Mouse (Mus musculus) heart, postnatal 36 days (tissue): ENCODE results near the gene Trp53rka. TPM values are rescaled to one million over a fixed set of nuclear protein-coding genes. Genes with fewer than 3 reads are reported as not detected.

ENCODE experiments used
- DNase-seq, 2 experiments: peaks; one replicate each; pipeline ENCODE4 v3.0.0; 2021 to 2022
- intact Hi-C: fragments of 180-260 bp; cut with DNase I; formaldehyde crosslinking; loops from one replicate; pipeline ENCODE4 v1.15.1; 2025
- total RNA-seq, 2 experiments: library from RNA; stranded (reverse); gene quantifications; 2 replicates each; pipeline ENCODE4 v1.2.3; 2021

Trp53rka gene
- total RNA-seq, 2 experiments from 2014 or later = 9.3 to 9.7 TPM

DNA sequence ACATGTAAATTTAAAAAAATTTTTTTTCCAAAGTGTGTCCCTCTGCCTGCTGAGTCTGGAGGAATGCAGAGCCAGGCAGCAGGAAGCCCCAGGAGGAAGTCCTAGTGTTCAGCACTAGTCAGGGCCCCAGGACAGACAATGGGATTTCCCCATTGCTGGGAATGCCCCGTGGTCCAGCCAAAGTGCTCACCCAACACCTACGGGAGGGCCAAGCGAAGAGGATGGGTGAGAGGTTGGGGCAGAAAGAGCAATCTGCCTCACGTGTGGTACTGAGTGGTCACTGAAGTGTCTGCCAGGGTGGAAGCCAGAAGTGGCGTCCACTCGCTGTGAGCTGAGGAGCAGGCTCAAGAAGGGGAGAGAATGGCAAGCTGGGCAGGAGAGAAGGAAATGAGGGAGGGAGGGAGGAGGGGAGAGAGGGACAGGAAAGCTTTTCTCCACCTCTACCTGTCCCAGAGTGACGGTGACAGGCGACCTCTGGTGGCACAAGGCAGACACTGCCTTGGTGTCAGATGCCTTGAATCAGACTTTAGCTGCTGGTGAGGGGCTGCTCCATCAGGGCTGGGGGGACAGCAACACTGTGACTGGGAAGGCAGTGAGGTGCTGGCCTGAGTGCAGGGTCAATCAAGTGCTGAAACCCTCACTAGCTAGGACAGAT is 6.1 kb downstream of the Trp53rka start:
- DNase-seq = peak; percentile 43 to 45
- intact Hi-C loops = loop anchor here (1.0 to 10.0 kb wide), 3 partner anchors 96 to 522 kb away; partner anchors contain the start of gene Slc12a5

DNA sequence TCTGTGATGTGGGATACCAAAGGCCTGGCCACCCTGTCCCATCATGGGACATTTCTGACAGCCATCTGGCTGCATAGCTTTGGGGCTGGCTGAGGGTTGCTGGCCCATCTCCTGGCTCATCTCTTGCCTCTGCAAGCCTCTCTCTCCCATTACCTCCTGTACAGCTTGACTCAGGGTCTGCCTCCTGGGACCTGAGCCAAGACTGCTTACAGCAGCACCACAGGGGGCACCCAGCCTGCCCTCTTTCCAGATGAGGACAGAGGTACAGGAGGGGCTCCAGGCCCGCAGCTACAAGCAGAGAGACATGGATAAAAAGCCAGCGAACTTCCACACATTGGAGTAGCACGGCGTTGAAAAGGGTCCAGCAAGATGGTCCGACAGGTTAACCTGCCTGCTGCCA is 6.7 kb downstream of the Trp53rka start:
- intact Hi-C loops = loop anchor here (2.0 to 10.0 kb wide), 2 partner anchors 96 to 522 kb away; partner anchors contain the start of gene Slc12a5
- DNase-seq = no peak

DNA sequence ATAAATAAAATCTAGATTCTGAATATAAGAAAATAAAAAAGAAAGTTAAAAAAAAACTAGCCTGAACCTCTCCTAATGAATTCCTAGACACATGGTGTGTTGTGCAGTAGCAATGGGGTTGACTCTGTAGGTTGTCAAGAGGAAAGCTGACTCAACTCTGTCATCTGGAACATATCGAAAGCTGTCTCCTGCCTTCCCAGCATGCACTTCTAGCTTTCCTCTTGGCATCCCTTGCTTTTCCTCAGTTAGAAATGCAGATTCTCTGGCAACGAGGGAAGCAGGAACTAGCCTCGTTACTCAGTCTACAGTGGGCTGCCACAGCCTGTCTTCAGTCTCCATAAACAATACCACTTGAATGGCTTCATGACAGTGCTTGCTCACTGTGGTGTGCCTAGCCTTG is 7.3 kb downstream of the Trp53rka start:
- intact Hi-C loops = loop anchor here (2.0 to 10.0 kb wide), 2 partner anchors 95 to 521 kb away; partner anchors contain the start of gene Slc12a5
- DNase-seq = no peak

DNA sequence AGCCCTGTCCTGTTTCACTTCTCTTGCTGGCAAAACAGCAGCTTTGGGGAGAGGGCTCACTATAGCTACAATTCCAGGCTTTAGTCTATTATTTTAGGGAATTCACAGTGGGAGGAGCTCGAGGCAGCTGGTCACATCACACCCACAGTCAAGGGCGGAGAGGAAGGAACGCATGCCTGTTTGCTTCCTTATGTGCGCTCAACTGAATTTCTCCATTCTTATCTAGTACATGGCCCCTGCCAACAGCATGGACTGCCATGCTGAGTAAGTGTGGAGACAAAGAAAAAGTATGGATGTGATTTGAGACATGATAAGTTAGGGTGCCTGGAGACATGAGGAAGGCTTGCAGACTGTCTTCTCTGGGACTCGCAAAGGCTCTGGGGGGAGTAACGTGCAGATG is 9.0 kb downstream of the Trp53rka start:
- intact Hi-C loops = loop anchor here (10.0 kb wide), 1 partner anchor 519 kb away; the partner anchor contains the start of gene Slc12a5
- DNase-seq = no peak

DNA sequence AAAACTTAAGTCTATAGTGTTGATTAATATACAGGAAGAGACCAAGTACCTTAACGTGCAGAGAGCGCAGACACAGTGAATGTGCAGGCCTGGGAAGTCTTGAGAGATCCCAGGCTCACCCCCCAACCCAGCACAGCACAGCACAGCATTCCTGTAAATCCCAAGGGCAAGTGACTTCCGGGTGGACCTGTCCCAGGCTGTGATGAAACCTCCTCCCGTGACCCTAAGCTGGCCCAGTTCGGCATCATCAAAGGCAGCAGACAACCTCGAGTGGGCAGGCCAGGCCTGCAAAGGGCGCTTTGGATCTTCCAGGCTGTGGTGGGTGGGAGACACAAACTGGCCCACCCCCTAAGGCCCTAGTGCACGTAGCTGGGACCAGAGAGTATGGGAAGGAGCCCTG is 11.1 kb downstream of the Trp53rka start:
- intact Hi-C loops = loop anchor here (10.0 kb wide), 1 partner anchor 517 kb away; the partner anchor contains the start of gene Slc12a5
- DNase-seq = no peak

DNA sequence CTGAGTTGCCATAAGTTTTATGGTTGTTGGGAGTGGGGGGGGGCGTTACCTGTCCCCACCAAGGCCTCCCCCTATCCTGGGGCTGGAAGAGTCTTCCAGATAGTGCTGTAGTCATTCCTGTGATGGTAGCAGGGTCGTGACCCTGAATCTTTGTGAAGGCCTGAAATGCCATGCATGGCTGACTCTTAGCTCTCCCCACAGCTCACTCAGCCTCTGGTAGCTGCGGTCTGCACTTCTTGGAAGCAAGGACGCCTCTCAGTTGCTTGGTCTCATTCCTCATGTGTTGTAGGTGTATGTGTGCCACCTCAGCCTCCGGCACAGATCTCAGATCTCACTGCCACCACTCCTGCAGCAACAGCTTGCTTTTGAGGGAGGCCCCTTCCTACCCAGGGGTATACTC is 17.3 kb downstream of the Trp53rka start:
- intact Hi-C loops = no loop called here
- no peak for DNase-seq

DNA sequence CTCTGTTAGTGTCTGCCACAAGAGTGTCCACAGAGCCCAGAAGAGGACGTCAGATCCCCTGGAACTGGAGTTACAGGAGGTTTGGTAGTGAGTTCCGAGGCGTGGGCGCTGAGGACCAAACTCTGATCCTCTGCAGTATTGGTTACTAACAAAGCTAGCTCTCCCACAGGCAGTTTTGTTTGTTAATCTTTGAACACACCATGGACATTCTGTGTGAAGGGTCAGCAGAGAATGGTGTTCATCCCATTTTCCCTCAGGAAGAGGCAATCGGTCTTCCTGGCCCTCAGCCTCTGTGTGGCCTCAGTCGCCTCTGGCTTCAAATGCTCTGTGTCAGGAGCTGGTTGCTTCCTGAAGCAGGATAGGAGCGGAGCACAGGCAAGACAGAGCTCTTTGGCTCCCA is 17.7 kb downstream of the Trp53rka start:
- DNase-seq = no peak
- intact Hi-C loops = no loop called here

DNA sequence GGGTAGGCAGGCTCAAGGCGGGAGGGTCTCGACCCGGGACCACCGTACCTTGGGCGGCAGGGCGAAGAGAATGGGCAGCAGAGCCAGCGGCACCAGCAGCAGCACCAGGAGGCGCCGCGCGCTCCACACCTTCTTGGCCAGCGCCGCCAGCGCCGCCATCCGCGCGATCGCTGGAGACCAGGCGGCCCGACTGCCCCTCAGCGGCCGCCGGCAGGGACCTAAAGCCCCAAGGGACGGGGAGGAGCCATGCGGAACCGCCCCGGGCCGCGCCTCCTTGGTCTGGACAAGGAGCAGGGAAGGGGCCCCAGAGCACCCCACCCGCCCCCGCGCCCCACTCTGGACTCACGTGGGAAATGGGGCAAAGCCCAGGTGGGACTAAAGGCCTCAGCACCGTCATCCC is 20.1 kb downstream of the Trp53rka start, which contains the start of gene Slc13a3:
Gene Slc13a3 (minus strand): TSS at position 228 of the 400 bp plus-strand sequence.
- intact Hi-C loops = no loop called here
- no peak for DNase-seq

DNA sequence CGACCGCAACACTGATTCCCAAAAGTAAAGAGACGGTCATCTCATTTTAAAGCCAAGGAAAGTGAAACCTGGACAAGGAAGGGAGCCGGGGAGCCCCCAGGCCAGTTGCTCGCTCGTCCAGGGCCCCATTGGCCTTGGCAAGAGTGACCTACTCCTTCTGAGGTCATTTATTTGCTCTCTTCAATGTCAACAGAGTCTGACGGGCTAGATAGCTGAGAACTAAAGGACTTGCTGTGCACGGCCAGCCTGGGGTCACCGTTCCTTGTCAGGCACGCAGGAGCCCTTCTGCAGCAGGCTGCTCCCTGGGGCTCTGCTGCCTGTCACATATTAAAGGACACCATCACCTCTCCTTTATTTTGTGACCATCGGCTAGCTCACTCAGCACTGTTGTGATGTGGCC is 21.2 kb downstream of the Trp53rka start:
- no peak for DNase-seq

DNA sequence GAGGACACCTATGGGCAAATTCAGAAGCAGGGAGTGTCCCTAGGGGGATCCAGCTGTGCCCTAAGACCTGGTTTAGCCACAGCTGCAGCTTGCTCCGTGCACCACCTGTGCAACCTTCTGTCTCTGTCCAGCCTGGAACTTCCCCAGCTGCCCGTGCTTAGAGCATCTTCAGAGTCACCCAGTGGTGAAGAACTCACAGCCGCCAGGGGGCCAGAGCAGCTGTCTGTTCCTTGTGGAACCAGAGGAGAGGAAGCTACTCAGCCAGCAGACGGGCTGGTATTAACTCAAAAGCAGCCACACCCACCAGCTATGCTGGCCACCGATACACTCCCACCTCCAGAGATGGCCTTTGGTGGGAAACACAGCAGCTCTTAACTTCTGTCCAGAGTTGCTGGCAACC is 23.0 kb downstream of the Trp53rka start:
- peak in 1 of 2 experiments; percentile 14 for DNase-seq
- intact Hi-C loops = no loop called here

More for the DNA sequence above, 21.2 kb downstream of the Trp53rka start:
- intact Hi-C loops = no loop called here

DNA sequence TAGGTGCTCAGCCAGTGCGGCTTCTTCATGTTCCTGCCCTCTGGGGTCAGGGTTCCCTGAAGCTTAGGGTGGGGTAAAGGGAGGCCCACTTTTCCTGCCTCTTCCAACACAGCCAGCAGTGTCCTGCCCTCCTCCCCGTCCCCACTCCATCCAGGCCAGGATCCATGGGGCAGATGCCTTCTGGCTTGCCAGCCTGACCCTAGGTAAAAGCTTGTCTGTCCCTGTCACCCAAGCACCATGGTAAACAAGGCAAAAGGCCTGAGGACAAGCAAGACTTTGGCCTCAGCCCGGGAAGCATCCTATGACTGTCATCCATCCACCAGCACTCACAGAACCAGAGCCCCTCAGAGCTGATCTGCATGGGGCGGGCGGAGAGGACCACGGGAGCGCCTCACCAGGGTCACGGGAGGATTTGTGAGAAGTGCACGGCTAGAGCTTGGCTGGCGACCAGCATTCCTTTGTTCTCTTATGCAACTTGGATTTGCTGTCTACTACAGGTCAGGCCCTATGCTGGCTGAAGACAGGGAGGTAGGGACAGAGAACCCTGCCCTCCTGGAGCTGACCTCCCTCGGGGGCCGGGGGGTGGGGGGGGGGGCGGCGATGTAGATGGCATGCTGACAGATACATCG is 25.2 kb downstream of the Trp53rka start:
- peak; percentile 24 to 31 for DNase-seq

DNA sequence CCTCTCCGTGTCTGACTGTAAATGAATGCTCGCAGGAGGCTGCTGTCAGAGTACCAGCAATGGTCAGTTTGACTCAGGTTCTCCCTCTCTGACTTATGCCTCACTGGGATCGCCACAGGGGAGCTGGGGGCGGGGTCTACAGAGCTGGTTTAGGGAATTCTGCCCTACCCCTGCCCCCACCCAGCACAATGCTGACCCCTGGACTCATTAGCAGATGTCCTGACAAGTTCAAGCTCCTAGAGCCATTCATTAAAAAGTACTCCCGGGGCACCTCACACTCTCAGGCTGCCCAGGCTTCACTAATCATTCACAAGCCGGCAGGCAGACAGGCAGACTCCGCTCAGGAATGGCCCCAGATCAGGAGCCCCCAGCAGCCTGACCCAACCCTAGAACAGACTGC is 33.5 kb downstream of the Trp53rka start:
- intact Hi-C loops = no loop called here
- no peak for DNase-seq

More for the DNA sequence above, 25.2 kb downstream of the Trp53rka start:
- intact Hi-C loops = no loop called here

DNA sequence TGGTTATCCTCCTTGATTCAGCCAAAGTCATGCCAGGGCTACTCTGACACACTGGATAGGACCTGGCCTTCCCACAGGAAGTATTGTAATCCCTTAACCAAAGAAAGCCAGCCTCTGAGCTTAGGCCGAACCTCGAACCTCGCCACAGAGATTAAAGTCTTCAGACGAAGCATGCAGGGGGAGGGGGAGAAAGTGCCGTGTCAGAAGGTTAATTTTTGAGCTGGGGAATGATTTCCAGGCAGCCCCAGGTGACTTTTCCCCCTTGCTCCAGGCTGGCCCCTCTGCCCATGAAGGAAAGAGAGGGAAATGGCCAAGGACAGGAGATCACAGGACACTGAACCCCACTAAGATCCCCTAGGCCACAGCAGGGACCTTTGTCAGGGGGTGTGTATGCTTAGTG is 34.9 kb downstream of the Trp53rka start:
- no peak for DNase-seq
- intact Hi-C loops = loop anchor here (1.0 kb wide), 1 partner anchor 25 kb away; no protein-coding TSS in a partner anchor

DNA sequence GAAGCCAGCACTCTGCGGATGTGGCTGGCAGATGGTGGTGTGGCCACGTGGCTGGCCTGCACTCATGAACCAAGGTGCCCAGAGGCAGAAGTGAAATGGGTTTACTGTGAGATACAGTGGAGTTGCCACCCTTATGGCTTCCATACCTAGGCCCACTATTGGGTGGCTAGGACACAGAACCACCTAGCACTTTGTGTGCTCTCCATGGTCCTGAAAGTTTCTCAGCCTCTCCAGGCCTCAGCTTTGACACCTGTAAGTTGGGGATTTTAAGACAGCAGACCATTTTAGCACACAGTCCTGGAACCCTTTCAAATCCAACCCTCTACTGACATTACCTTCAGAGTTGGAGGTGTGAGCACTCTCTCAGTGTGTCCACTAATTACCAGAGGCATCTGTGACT is 36.4 kb downstream of the Trp53rka start:
- intact Hi-C loops = no loop called here
- DNase-seq = no peak

DNA sequence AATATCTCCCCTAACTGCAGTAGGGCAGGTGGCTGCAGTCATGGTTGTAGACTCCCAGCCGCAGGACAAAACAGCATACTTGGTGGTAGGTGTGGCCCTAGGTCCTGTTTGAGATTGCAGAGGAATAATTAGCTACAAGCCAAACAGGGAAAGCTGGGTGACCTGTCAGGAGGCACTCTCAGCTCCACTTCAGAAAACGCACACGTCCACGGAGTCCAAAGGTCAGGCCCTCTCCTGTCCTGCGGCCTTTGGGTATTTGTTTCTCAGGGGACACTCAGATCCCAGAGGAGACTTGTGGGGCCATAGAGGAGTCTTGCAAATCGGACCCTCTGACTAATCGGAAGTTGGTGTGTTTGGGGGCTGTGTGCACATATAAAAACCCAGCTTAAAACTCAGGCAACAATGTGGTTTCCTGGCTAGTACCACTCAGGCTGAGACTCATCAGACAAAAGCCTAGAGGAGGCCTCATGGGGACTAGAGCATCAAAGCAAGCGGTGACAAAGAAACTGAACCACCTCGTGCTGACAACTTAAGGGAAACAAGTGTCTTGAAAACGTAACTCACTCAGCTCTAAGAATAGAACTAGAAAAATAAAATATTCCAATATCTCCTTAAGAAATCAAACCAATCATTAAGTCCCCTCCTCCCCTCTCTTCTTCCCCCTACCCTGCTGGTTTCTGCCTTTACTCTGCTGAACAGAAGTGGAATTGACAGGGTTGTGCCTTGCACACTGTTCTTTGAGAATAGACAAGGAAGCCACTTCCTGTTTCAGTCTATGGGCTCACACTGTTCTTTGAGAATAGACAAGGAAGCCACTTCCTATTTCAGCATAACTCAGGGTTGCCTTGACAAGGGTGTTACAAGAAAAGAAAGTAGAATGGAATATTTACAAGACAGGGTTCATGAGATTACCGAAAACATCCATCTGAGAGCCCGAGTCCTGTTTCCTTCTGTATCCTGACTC is 40.1 kb downstream of the Trp53rka start:
- intact Hi-C loops = no loop called here
- DNase-seq = no peak

DNA sequence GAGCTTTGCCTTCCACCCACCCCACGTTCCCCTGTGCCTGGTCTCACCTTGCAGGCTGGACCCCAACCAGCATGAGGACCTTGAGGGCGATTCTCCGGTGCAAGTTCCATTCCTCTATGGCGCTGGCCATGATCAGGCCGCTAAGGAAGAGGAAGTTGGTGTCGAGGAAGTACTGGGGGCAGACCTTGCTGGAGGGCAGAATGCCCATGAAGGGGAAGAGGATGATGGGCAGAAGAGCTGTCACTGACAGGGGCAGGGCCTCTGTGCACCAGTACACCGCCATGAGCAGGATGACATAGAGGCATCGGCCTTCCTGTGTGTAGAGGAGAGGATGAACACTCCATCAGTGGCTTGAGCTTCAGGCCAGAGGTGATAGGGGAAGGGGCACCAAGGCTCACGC is 44.6 kb downstream of the Trp53rka start:
- intact Hi-C loops = no loop called here
- peak in 1 of 2 experiments; percentile 9 for DNase-seq

DNA sequence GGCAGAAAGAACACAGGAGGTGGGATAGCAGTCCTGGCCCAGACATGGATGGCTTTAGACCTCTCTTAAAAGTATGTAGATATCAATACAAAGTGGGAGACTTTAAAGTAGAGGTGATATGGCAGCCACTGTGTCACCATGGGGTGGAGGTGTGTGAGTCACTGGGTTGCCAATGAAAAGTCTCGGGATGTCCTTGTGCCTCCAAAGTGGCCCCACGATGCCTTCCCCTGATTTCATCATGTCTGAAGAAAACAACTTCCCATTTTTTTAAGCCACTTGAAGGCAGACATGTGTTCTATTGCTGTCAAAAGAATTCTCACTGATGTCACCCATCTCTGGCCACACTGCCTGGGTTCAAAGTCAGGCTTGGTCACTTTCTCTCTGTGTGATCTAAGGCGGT is 48.3 kb downstream of the Trp53rka start:
- intact Hi-C loops = no loop called here
- DNase-seq = no peak

DNA sequence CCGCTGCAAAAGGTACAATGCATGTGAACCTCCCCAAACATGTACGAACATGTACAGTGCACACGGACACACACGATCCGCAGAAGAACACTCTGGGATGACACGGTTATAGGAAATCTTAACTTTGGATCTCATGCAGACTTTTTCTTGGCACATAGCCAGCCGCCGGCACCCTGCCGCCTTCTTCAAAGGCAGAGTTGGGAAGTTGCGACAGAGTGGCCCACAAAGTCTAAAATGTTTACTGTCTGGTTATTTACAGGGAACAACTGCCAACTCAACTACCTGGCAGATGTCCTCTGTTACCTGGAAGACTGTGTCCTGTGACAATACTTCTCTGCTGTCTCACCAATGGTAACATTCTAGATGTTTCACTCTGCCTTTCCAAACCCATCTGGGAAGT is 50.1 kb downstream of the Trp53rka start:
- intact Hi-C loops = no loop called here
- DNase-seq = no peak

DNA sequence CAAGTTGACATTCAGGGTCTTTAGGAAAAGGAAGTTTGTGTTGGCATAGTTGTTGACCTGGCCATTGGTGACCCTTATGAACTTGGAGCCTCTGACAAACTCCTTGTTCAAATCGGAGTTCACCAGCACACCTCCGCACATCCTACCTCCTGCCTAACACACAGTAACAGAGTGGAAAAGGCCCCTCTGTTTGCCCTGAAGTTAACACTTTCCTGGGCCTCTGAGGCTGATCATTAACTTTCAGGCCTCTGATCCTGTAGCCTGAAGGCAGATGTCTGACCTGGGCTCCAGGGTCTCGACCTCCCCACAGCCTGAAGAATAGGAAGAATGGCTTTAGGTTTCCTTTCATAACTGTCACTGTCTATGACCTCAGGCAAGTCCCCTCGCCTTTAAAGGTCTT is 51.5 kb downstream of the Trp53rka start:
- intact Hi-C loops = no loop called here

More for the DNA sequence above, 51.5 kb downstream of the Trp53rka start:
- no peak for DNase-seq
